Mouse (Mus musculus) G1E (cell line): Measurements from ENCODE around the gene Zfp961.

Experiments
- CTCF ChIP-seq: IDR thresholded peaks from 2 replicates; pipeline ENCODE4 v1.5.1; 2012; ENCODE audit warnings: low read depth, low read length, inconsistent platforms, mixed read lengths
- GATA1 ChIP-seq: IDR thresholded peaks from 2 replicates; pipeline ENCODE4 v1.6.1; 2012; ENCODE audit warnings: borderline replicate concordance, low read length, inconsistent platforms, mixed read lengths
- POLR2AphosphoS5 ChIP-seq: IDR thresholded peaks from 2 replicates; pipeline ENCODE4 v1.6.1; 2012; ENCODE audit warnings: low read depth, low read length, inconsistent platforms; ENCODE audit not compliant: insufficient replicate concordance
- TAL1 ChIP-seq: conservative IDR thresholded peaks from 2 replicates; pipeline ENCODE4 v1.6.1; 2012; ENCODE audit warnings: low read depth, low read length, inconsistent platforms, mixed read lengths

DNA sequence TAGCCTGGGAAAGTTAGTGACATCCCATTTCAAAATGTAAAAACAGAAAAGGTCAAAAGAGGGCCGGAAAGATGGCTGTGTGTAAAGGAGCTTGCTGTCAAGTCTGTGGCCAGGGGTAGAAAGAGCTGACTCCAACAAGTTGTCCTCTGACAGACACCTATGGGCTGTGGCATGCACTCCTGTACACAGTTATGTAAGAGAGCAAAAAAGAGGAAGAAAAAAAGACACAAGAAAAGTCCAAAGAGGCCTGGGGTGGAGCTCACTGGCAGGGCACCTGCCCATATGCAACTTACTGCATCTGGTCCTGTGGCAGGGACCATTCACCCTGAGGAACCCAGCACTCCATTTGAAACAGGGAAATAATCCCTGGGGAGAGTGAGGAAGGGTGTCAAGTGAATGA, 91.7 kb downstream of the Zfp961 start:
- TF ChIP-seq GATA1 (no peak), POLR2AphosphoS5 (no peak), CTCF (no peak), TAL1 (no peak)
